Mouse (Mus musculus): ENCODE measurements at regions not wholly inside any gene's neighbourhood (a gene's known extent, or its start where the extent isn't known, plus 50 kb on each side); places are given as distances from the start of the nearest gene placed in this dataset.

DNA sequence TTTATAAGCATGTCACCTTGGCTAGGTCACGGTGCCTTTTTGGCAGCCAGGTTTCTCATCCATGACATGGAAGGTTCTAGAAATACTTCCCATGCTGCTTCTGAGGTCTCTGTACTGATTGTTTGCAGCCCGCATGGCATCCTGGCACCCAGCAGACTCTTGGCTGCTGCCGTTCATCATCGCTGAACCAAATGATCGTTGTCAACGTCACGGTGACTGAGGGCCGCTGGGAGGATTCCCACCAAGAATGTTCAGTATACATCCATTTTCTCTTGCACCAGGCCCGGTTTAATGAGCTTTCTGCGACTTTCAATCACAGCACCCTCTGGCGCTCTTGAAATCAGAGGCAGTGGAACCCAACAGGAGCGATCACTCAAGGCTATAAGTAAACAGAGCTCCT is 448.1 kb downstream of the Cdh26 start:
- TF ChIP-seq CTCF (IDR thresholded peaks at IDR 0.05): no peak
- TF ChIP-seq EP300 (IDR thresholded peaks at IDR 0.05): no peak
